In the genomic region with DNA sequence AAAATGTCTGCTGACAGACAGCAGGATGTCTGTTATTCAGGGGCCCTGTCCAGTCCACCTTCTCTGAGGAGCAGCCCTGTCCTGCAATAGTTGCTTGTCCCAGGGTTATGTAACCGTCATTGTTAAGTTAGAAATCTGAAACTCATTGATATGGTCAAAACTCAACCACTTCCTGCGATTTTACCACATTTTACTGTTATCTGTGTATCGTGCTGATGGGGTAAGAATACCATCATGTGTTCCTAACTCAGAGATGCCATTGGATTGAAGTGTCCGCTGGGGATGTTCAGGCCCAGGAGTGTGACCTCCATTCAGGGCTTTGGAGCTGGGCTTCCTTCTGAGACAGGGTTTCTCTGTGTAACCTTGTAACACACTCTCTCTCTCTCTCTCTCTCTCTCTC, we compare ENCODE assay signal across 29 mouse cellular contexts. TPM values are rescaled to one million over a fixed set of nuclear protein-coding genes. Genes with fewer than 3 reads are reported as not detected.
DNase-seq lines count a peak whose midpoint lies in the region; ATAC-seq and TF ChIP-seq lines count a peak whose summit lies in the region.
"Had no signal": no experiment of that assay in that cellular context is flagged by ENCODE, and none has a peak within 500 bp of the region (broad histone marks: within the 10 kb centered on the region; RNA-seq: fewer than 3 reads in every experiment).

No protein-coding gene starts in this region.

- H3K4me1 ChIP-seq in G1E (ENCODE audit: insufficient read depth, low read depth, low read length): peaks cover 86% of the 10 kb centered on the region
- H3K4me1 ChIP-seq: embryonic facial prominence, embryonic 13.5 days; forebrain, embryonic 12.5 days; hindbrain, embryonic 12.5 days; hindbrain, embryonic 15.5 days had no signal

- H3K9me3 ChIP-seq in G1E (replicated peaks): no peaks in the 10 kb centered on the region
- H3K9me3 ChIP-seq: embryonic facial prominence, embryonic 10.5 days; embryonic facial prominence, embryonic 13.5 days; forebrain, embryonic 12.5 days; hindbrain, embryonic 12.5 days; hindbrain, embryonic 15.5 days had no signal

- peak; percentile 66 for ATAC-seq in G1E (ENCODE audit: extremely low read depth, insufficient number of reproducible peaks, low FRiP score, poor library complexity, severe bottlenecking)
- ATAC-seq in granulocyte monocyte progenitor cell, adult 5-6 weeks (replicated peaks; ENCODE audit: poor library complexity, severe bottlenecking): peak; percentile 60
- ATAC-seq in megakaryocyte, adult 5-6 weeks (ENCODE audit: poor library complexity, severe bottlenecking): peak; percentile 29
- ATAC-seq: forebrain, embryonic 16.5 days; intestine, embryonic 16.5 days had no signal

- H3K4me3 ChIP-seq in G1E (ENCODE audit: low read depth, low read length): no peak overlapping the region
- H3K4me3 ChIP-seq: embryonic facial prominence, embryonic 10.5 days; embryonic facial prominence, embryonic 13.5 days; erythroblast, embryonic 14.5 days; forebrain, embryonic 12.5 days; hindbrain, embryonic 12.5 days; hindbrain, embryonic 15.5 days had no signal

- DNase-seq in CD4-positive helper T cell, adult 2 months (ENCODE audit: low read depth, low spot score): peak; percentile 26
- DNase-seq in G1E (ENCODE audit: low spot score): peak; percentile 78
- no peak for DNase-seq in right cerebral cortex, postnatal 10 days (ENCODE audit: low spot score in 2 of 2)
- no peak for DNase-seq in lung, postnatal 4 days
- no peak for DNase-seq in cerebellum, adult 11-12 months
- no peak for DNase-seq in retina, embryonic 14.5 days (ENCODE audit: low spot score)
- DNase-seq: adrenal gland, postnatal 10 days; adrenal gland, postnatal 36 days; cerebellum, adult 2 months; cerebellum, adult 9-11 months; cerebellum, postnatal 25 days; embryo, embryonic 11 days; gastrocnemius, postnatal 10 days; gastrocnemius, postnatal 36 days; heart, adult 11 months had no signal

- peaks cover 91% of the 10 kb centered on the region for H3K36me3 ChIP-seq in G1E (replicated peaks)
- H3K36me3 ChIP-seq: embryonic facial prominence, embryonic 10.5 days; embryonic facial prominence, embryonic 13.5 days; forebrain, embryonic 12.5 days; hindbrain, embryonic 12.5 days; hindbrain, embryonic 15.5 days had no signal

- no peaks in the 10 kb centered on the region; the same call in 1 of the 2 replicates for H3K27me3 ChIP-seq in G1E (ENCODE audit: insufficient read depth, low read length)
- H3K27me3 ChIP-seq: embryonic facial prominence, embryonic 13.5 days; forebrain, embryonic 12.5 days; hindbrain, embryonic 15.5 days had no signal

- TF ChIP-seq CTCF in G1E (IDR thresholded peaks at IDR 0.05; ENCODE audit: low read depth, low read length): no peak

RNA-seq across cellular contexts. Expression of gene Itgb2, which starts 24.9 kb away (rescaled TPM):
- total RNA-seq in G1E (2014; fragmentation: Nextera tagmentation) (39.6 and 51.8 TPM in 2 replicates), G1E (2017) (49.1 and 49.2 TPM in 2 replicates)
- 8.5 and 20.0 TPM in 2 replicates for polyA plus RNA-seq in G1E (2012)
- total RNA-seq in granulocyte monocyte progenitor cell, adult 5-6 weeks (2014; fragmentation: Nextera tagmentation): 17.1 and 28.9 TPM in 2 replicates
- total RNA-seq in granulocyte monocyte progenitor cell, adult 5-6 weeks (2017): 32.0 and 36.6 TPM in 2 replicates
- 342 TPM in 2 replicates for total RNA-seq in megakaryocyte, adult 5-6 weeks (2015)
- 400 and 419 TPM in 2 replicates for total RNA-seq in megakaryocyte, adult 5-6 weeks (2017)

RNA-seq across cellular contexts. Expression of gene Pttg1ip, which starts 26.6 kb away (rescaled TPM):
- total RNA-seq in G1E (2014; fragmentation: Nextera tagmentation) (133 and 140 TPM in 2 replicates), G1E (2017) (111 and 115 TPM in 2 replicates)
- 106 and 128 TPM in 2 replicates for polyA plus RNA-seq in G1E (2012)
- total RNA-seq in granulocyte monocyte progenitor cell, adult 5-6 weeks (2014; fragmentation: Nextera tagmentation): 36.6 and 39.0 TPM in 2 replicates
- total RNA-seq in granulocyte monocyte progenitor cell, adult 5-6 weeks (2017): 34.6 and 37.0 TPM in 2 replicates
- 82.8 and 97.8 TPM in 2 replicates for total RNA-seq in megakaryocyte, adult 5-6 weeks (2015)
- 50.0 and 54.8 TPM in 2 replicates for total RNA-seq in megakaryocyte, adult 5-6 weeks (2017)

RNA-seq across cellular contexts. Expression of gene Fam207a, which starts 39.3 kb away (rescaled TPM):
- total RNA-seq in G1E (2014; fragmentation: Nextera tagmentation) (13.0 and 14.5 TPM in 2 replicates), G1E (2017) (31.1 and 39.4 TPM in 2 replicates)
- polyA plus RNA-seq in G1E (2012): 122 and 191 TPM in 2 replicates
- 14.6 and 14.8 TPM in 2 replicates for total RNA-seq in granulocyte monocyte progenitor cell, adult 5-6 weeks (2014; fragmentation: Nextera tagmentation)
- total RNA-seq in granulocyte monocyte progenitor cell, adult 5-6 weeks (2017): 23.5 and 43.2 TPM in 2 replicates
- 11.5 and 11.7 TPM in 2 replicates for total RNA-seq in megakaryocyte, adult 5-6 weeks (2015)
- total RNA-seq in megakaryocyte, adult 5-6 weeks (2017): 36.3 and 46.5 TPM in 2 replicates

RNA-seq across cellular contexts. Expression of gene Sumo3, which starts 51.0 kb away (rescaled TPM):
- 32.6 and 35.3 TPM in 2 replicates for total RNA-seq in G1E (2014; fragmentation: Nextera tagmentation)
- 96.3 and 115 TPM in 2 replicates for total RNA-seq in G1E (2017)
- polyA plus RNA-seq in G1E (2012): 130 and 160 TPM in 2 replicates
- 60.0 and 78.8 TPM in 2 replicates for total RNA-seq in granulocyte monocyte progenitor cell, adult 5-6 weeks (2014; fragmentation: Nextera tagmentation)
- total RNA-seq in granulocyte monocyte progenitor cell, adult 5-6 weeks (2017): 197 and 205 TPM in 2 replicates
- 22.1 and 22.7 TPM in 2 replicates for total RNA-seq in megakaryocyte, adult 5-6 weeks (2015)
- total RNA-seq in megakaryocyte, adult 5-6 weeks (2017): 118 and 137 TPM in 2 replicates

RNA-seq across cellular contexts. Expression of gene Gm49325, which starts 51.1 kb away (rescaled TPM):
- total RNA-seq in G1E (2014; fragmentation: Nextera tagmentation) (not detected in 2 replicates), G1E (2017) (not detected in 2 replicates)
- not detected in 2 replicates for polyA plus RNA-seq in G1E (2012)
- not detected in 2 replicates for total RNA-seq in granulocyte monocyte progenitor cell, adult 5-6 weeks (2014; fragmentation: Nextera tagmentation)
- 1.6 TPM in 1 of 2 replicates, not detected in the other for total RNA-seq in granulocyte monocyte progenitor cell, adult 5-6 weeks (2017)
- total RNA-seq in megakaryocyte, adult 5-6 weeks (2015): not detected in 2 replicates
- total RNA-seq in megakaryocyte, adult 5-6 weeks (2017): not detected in 2 replicates
- total RNA-seq: hematopoietic stem cell, adult 5-6 weeks had no signal
- polyA plus RNA-seq: cortical plate, adult 2 months; erythroblast, embryonic 14.5 days; heart, embryonic 11.5 days; heart, embryonic 14.5 days; intestine, embryonic 16.5 days had no signal

Comparison
In these comparisons a context has a peak if more than half of its experiments do, and no peak if none do; other contexts are left out.
1. DNase-seq: peak in CD4-positive helper T cell, adult 2 months (single experiment) and G1E (single experiment); none in right cerebral cortex, postnatal 10 days (0 of 2), lung, postnatal 4 days (0 of 2), cerebellum, adult 11-12 months (single experiment) and retina, embryonic 14.5 days (single experiment).
2. RNA of gene Itgb2, which starts 24.9 kb away (total RNA-seq): 342 to 419 TPM in megakaryocyte, adult 5-6 weeks; 39.6 to 51.8 TPM in G1E and 17.1 to 36.6 TPM in granulocyte monocyte progenitor cell, adult 5-6 weeks; every median in the first group is over 4 times any median in the second.
3. Peak in every context shown above with its lines, with median percentiles within 50 percentile points of each other: ATAC-seq.